Mouse (Mus musculus) testis, adult 2 months (tissue): Measurements from ENCODE around the gene Cep295nl.

ENCODE experiments used
- CTCF ChIP-seq: fragments of 200-500 bp; IDR thresholded peaks from 2 replicates; pipeline ENCODE4 v1.5.1; 2012; ENCODE audit warnings: low read depth, mild to moderate bottlenecking, inconsistent platforms, low read length, moderate library complexity; ENCODE audit not compliant: control insufficient read depth, insufficient read depth, insufficient replicate concordance
- POLR2A ChIP-seq: fragments of 200-500 bp; IDR thresholded peaks from 2 replicates; pipeline ENCODE4 v1.6.1; 2012; ENCODE audit warnings: low read depth, mild to moderate bottlenecking, inconsistent platforms, low read length, moderate library complexity; ENCODE audit not compliant: control insufficient read depth

- TF ChIP-seq CTCF (no peak), POLR2A (no peak)
Observed at GRCm38 (mm10) chr11:118362971-118363518, 20.7 kb upstream of the Cep295nl start.
